8 mouse cellular contexts compared by ENCODE assay signal in genomic region chrX:94121161-94121856, GRCm38 (mm10). TPM values are rescaled to one million over a fixed set of nuclear protein-coding genes. Genes with fewer than 3 reads are reported as not detected.
DNase-seq lines count a peak whose midpoint lies in the region; ATAC-seq lines count a peak whose summit lies in the region.

No protein-coding gene starts in this region.

- peaks cover 10% of the 10 kb centered on the region; the same call in 1 of the 2 replicates for H3K27me3 ChIP-seq in hindbrain, embryonic 16.5 days (replicated peaks; ENCODE audit: control insufficient read depth, insufficient read depth, low read length)
- peaks cover 35% of the 10 kb centered on the region for H3K27me3 ChIP-seq in liver, embryonic 11.5 days (replicated peaks; ENCODE audit: control insufficient read depth, insufficient read depth, low read length)
- H3K27me3 ChIP-seq in neural tube, embryonic 11.5 days (ENCODE audit: control insufficient read depth, insufficient read depth, low read length), result peaks cover 11% of the 10 kb centered on the region

- H3K36me3 ChIP-seq in hindbrain, embryonic 16.5 days (ENCODE audit: control insufficient read depth, insufficient read depth, low read length), result no peaks in the 10 kb centered on the region
- H3K36me3 ChIP-seq in liver, embryonic 11.5 days (ENCODE audit: control insufficient read depth, insufficient read depth, low read length), result no peaks in the 10 kb centered on the region
- H3K36me3 ChIP-seq in neural tube, embryonic 11.5 days (ENCODE audit: control insufficient read depth, insufficient read depth, low read length), result no peaks in the 10 kb centered on the region

- H3K27ac ChIP-seq in hindbrain, embryonic 16.5 days (ENCODE audit: low read depth, low read length), result peak overlapping the region; percentile 99; the same call in 1 of the 2 replicates
- H3K27ac ChIP-seq in liver, embryonic 11.5 days (ENCODE audit: low read depth, low read length), result peak overlapping the region; percentile 99
- no peak overlapping the region for H3K27ac ChIP-seq in neural tube, embryonic 11.5 days (ENCODE audit: low read depth, low read length)

- ATAC-seq in erythroblast, adult 5-6 weeks (replicated peaks; ENCODE audit: low FRiP score, poor library complexity, severe bottlenecking), result peak; percentile 56; the same call in 1 of the 2 replicates
- no peak for ATAC-seq in hindbrain, embryonic 16.5 days
- no peak for ATAC-seq in liver, embryonic 11.5 days (replicated peaks; ENCODE audit: low FRiP score)
- ATAC-seq in neural tube, embryonic 11.5 days (ENCODE audit: insufficient read depth, low FRiP score, low TSS enrichment), result no peak

- H3K4me2 ChIP-seq in hindbrain, embryonic 16.5 days (ENCODE audit: low read length), result peak overlapping the region; percentile 73
- peak overlapping the region; percentile 71 for H3K4me2 ChIP-seq in liver, embryonic 11.5 days
- H3K4me2 ChIP-seq in neural tube, embryonic 11.5 days (ENCODE audit: low read depth), result peak overlapping the region; percentile 55

- peak overlapping the region; percentile 54 for H3K9ac ChIP-seq in hindbrain, embryonic 16.5 days (ENCODE audit: low read depth, low read length)
- peak overlapping the region; percentile 93 for H3K9ac ChIP-seq in liver, embryonic 11.5 days (ENCODE audit: low read depth, low read length)
- H3K9ac ChIP-seq in neural tube, embryonic 11.5 days (ENCODE audit: low read length), result peak overlapping the region; percentile 42

- H3K4me1 ChIP-seq in hindbrain, embryonic 16.5 days (ENCODE audit: control insufficient read depth, insufficient read depth, low read depth, low read length), result no peaks in the 10 kb centered on the region; the same call in 1 of the 2 replicates
- peaks cover 5% of the 10 kb centered on the region for H3K4me1 ChIP-seq in liver, embryonic 11.5 days (replicated peaks; ENCODE audit: control insufficient read depth, insufficient read depth, low read length)
- H3K4me1 ChIP-seq in neural tube, embryonic 11.5 days (ENCODE audit: control insufficient read depth, insufficient read depth, low read length), result no peaks in the 10 kb centered on the region

- H3K4me3 ChIP-seq in hindbrain, embryonic 16.5 days (ENCODE audit: low read length), result peak overlapping the region; percentile 61
- peak overlapping the region; percentile 74 for H3K4me3 ChIP-seq in liver, embryonic 11.5 days (ENCODE audit: low read depth, low read length)
- peak overlapping the region; percentile 60 for H3K4me3 ChIP-seq in neural tube, embryonic 11.5 days (ENCODE audit: low read depth, low read length)

- 20% methylated on average over 24 of the region's 24 CpGs for WGBS in hindbrain, embryonic 16.5 days
- WGBS in liver, embryonic 11.5 days, result 18% methylated on average over 24 of the region's 24 CpGs
- WGBS in neural tube, embryonic 11.5 days, result 16% methylated on average over 24 of the region's 24 CpGs

- no peaks in the 10 kb centered on the region; the same call in 1 of the 2 replicates for H3K9me3 ChIP-seq in hindbrain, embryonic 16.5 days (ENCODE audit: control insufficient read depth, low read length)
- H3K9me3 ChIP-seq in liver, embryonic 11.5 days (ENCODE audit: control insufficient read depth, low read length), result no peaks in the 10 kb centered on the region
- no peaks in the 10 kb centered on the region for H3K9me3 ChIP-seq in neural tube, embryonic 11.5 days (ENCODE audit: control insufficient read depth, low read length)

- peak; percentile 5 for DNase-seq in gastrocnemius, postnatal 10 days
- DNase-seq in gastrocnemius, adult 8-10 months (ENCODE audit: low spot score in 2 of 2), result no peak
- peak; percentile 23 for DNase-seq in T-cell, adult 2 months (ENCODE audit: low spot score)
- no peak for DNase-seq in liver, embryonic 11.5 days (ENCODE audit: low spot score)
- no peak for DNase-seq in neural tube, embryonic 11.5 days (ENCODE audit: low spot score)
- DNase-seq in thymus, postnatal 4 days, result peak; percentile 31

RNA-seq across cellular contexts. Expression of gene Zfx, which starts 2.2 kb away (rescaled TPM):
- total RNA-seq in gastrocnemius, postnatal 10 days (2021), result 10 to 100 TPM; 25.5 to 27.3 TPM
- 10 to 100 TPM; 18.5 to 21.5 (median 19.0) TPM for total RNA-seq in gastrocnemius, adult 8-10 months (2022)
- total RNA-seq in erythroblast, adult 5-6 weeks (2015; ENCODE audit: low replicate concordance), result 11.1 and 23.6 TPM in 2 replicates
- 12.4 and 25.9 TPM in 2 replicates for total RNA-seq in erythroblast, adult 5-6 weeks (2017; ENCODE audit: low replicate concordance)
- polyA plus RNA-seq in hindbrain, embryonic 16.5 days (2015; fragmentation: Nextera tagmentation; extraction: Ambion mirVana), result 18.1 and 19.1 TPM in 2 replicates
- polyA plus RNA-seq in liver, embryonic 11.5 days (2014; fragmentation: Nextera tagmentation; extraction: Ambion mirVana), result 17.8 and 24.5 TPM in 2 replicates
- polyA plus RNA-seq in neural tube, embryonic 11.5 days (2014; fragmentation: Nextera tagmentation; extraction: Ambion mirVana), result 24.7 and 32.9 TPM in 2 replicates

Comparison
In these comparisons a context has a peak if more than half of its experiments do, and no peak if none do; other contexts are left out.
1. DNase-seq: peak in gastrocnemius, postnatal 10 days (single experiment), T-cell, adult 2 months (single experiment) and thymus, postnatal 4 days (single experiment); none in gastrocnemius, adult 8-10 months (0 of 2), liver, embryonic 11.5 days (single experiment) and neural tube, embryonic 11.5 days (single experiment).
2. H3K9ac ChIP-seq: peak in every context shown above with its lines; median percentile 93 in liver, embryonic 11.5 days; 54 in hindbrain, embryonic 16.5 days; 42 in neural tube, embryonic 11.5 days.
3. Peak in every context shown above with its lines, with median percentiles within 50 percentile points of each other: H3K4me2 ChIP-seq and H3K4me3 ChIP-seq.